Mouse (Mus musculus) liver, embryonic 11.5 days (tissue): ENCODE data around the gene Jarid2. TPM values are rescaled to one million over a fixed set of nuclear protein-coding genes. Genes with fewer than 3 reads are reported as not detected.

ENCODE experiments used
- ATAC-seq: fragments of 200-750 bp; cut with Nextera tagmentation; replicated peaks from 2 replicates; pipeline ENCODE4 v1.8.0; 2017; ENCODE audit warnings: moderate number of reproducible peaks, mild to moderate bottlenecking, moderate TSS enrichment, moderate library complexity; ENCODE audit not compliant: low FRiP score
- DNase-seq: peaks from one replicate; pipeline ENCODE4 v3.0.0-alpha.2; 2017; ENCODE audit warnings: low spot score
- H3K27ac ChIP-seq: fragments of 300-500 bp; sonication (generic); 2 replicates; pipeline ENCODE4 v1.5.1; 2014; ENCODE audit warnings: mild to moderate bottlenecking, low read depth, low read length, control low read depth
- H3K27me3 ChIP-seq: fragments of 300-500 bp; sonication (generic); replicated peaks from 2 replicates; pipeline ENCODE4 v1.6.1; 2014; ENCODE audit warnings: low read length, mixed read lengths; ENCODE audit not compliant: control insufficient read depth, insufficient read depth
- H3K36me3 ChIP-seq: fragments of 300-500 bp; sonication (generic); 2 replicates; pipeline ENCODE4 v1.6.1; 2014; ENCODE audit warnings: mild to moderate bottlenecking, low read length, moderate library complexity, mixed read lengths; ENCODE audit not compliant: control insufficient read depth, insufficient read depth
- H3K4me1 ChIP-seq: fragments of 300-500 bp; sonication (generic); replicated peaks from 2 replicates; pipeline ENCODE4 v1.6.1; 2014; ENCODE audit warnings: low read length, mixed read lengths; ENCODE audit not compliant: control insufficient read depth, insufficient read depth
- H3K4me2 ChIP-seq: fragments of 300-500 bp; sonication (generic); 2 replicates; pipeline ENCODE4 v1.6.1; 2014; ENCODE audit warnings: mild to moderate bottlenecking, control low read depth, moderate library complexity
- H3K4me3 ChIP-seq: fragments of 300-500 bp; sonication (generic); 2 replicates; pipeline ENCODE4 v1.5.1; 2014; ENCODE audit warnings: low read depth, low read length, control low read depth
- H3K9ac ChIP-seq: fragments of 300-500 bp; sonication (generic); 2 replicates; pipeline ENCODE4 v1.6.1; 2014; ENCODE audit warnings: low read depth, low read length, control low read depth
- H3K9me3 ChIP-seq: fragments of 300-500 bp; sonication (generic); 2 replicates; pipeline ENCODE4 v1.6.1; 2016; ENCODE audit warnings: low read length, inconsistent platforms, mixed read lengths; ENCODE audit not compliant: control insufficient read depth
- WGBS: fragments of 180-500 bp; shearing (Covaris S2); extraction: QIAGEN DNeasy Blood & Tissue Kit; methylation state at CpG from one replicate; pipeline ENCODE4 v1.1.7; 2014; 5-methylcytosine and 5-hydroxymethylcytosine counted together
- polyA plus RNA-seq: library from polyadenylated mRNA; unstranded; fragments of >200 nt; fragmentation: Nextera tagmentation; extraction: Ambion mirVana; gene quantifications from 2 replicates; pipeline ENCODE4 v1.2.1, GENCODE M21; 2014

Jarid2 gene
- polyA plus RNA-seq, 1 experiment from 2014 or later = 19.6 TPM

DNA sequence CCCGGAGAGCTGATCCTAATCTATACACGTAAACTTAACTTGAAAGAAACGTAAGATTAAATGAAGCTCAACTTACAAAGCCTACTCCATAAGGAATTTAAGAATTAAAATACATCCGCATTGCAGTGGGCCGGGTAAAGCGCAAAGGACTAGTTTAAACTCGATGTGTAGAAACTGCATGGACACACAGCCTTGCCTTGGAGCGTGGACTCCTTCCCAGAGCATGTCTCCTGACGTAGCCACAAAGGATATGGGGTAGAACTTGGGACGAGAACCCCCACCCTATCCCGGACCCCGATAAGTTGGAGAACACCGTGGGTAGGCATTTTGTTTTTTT, 3.7 kb downstream of the Jarid2 start:
- Histone ChIP-seq H3K36me3 (no peaks in the 10 kb centered on the region), H3K9me3 (no peaks in the 10 kb centered on the region), H3K9ac (peak overlapping the region; percentile 95), H3K4me2 (peak overlapping the region; percentile 71), H3K4me3 (peak overlapping the region; percentile 76), H3K27me3 (no peaks in the 10 kb centered on the region), H3K27ac (peak overlapping the region; percentile 80), H3K4me1 (peaks cover 19% of the 10 kb centered on the region)
- 0% methylated on average over 13 of the region's 13 CpGs for WGBS
- DNase-seq (no peak), ATAC-seq (no peak)

DNA sequence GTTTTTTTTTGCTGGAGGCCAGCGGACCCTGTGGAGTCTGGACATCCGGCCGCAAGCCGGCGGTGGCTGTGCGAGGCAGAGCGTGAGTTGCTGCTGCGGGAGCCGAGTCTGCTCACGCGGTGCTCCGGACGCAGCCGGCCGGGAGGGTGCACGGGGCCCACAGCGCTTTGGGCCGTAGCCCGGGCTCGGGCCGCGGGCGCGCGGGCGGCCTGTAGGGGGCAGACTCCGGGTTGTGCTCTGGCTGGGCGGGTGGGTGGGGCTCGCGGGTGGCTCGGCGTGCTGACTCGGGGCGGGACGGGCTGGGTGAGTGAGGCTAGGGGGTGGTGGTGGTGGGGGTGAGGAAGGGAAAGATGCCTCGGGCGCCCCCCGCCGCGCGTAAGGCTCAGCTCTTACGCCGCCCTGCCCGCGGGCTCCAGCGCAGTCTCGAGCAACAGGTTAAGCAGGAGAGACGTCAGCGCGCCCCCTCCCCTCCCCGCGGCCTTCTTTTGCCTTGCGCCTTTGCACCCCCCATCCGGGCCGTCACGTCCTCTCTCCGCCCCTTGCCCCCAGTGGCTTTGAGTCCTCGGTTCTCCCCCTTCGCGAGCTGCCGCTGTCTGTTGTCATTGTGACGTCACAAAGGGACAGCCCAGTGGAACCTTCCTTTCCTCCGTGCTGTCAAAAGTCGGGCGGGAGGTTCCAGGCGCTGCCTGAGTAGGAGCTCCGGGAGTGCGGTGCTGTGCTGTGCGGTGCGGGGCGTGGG, 4.3 kb downstream of the Jarid2 start:
- peak; percentile 87 for DNase-seq
- Histone ChIP-seq H3K9me3 (no peaks in the 10 kb centered on the region), H3K9ac (peak overlapping the region; percentile 95), H3K4me2 (peak overlapping the region; percentile 71), H3K27me3 (no peaks in the 10 kb centered on the region), H3K36me3 (no peaks in the 10 kb centered on the region), H3K4me1 (peaks cover 19% of the 10 kb centered on the region), H3K4me3 (peak overlapping the region; percentile 76), H3K27ac (peak overlapping the region; percentile 80)
- ATAC-seq = peak; percentile 64
- 1% methylated on average over 63 of the region's 71 CpGs for WGBS

DNA sequence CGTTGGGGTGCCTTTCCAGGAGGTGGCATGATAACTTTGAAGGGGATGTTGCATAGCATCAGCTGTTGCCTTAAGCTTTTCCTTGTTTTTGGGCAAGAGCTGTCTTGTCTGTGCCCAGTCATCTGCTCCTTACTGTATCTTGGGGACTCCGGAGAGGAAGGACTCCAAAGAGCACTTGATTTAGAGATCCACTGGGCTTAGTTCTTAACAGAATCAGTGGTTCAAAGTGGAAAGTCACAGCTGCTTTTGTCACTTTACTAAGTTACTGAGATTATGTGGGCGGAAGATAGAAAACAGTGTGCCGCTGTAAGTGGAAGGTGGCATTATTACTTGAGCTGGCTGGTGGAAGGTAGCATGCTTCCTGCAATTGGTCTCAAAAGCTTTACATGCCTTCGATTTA, 5.2 kb downstream of the Jarid2 start:
- H3K36me3 ChIP-seq = no peaks in the 10 kb centered on the region
- peak overlapping the region; percentile 71 for H3K4me2 ChIP-seq
- H3K4me3 ChIP-seq = peak overlapping the region; percentile 76
- H3K9ac ChIP-seq = peak overlapping the region; percentile 95
- DNase-seq = no peak
- no peaks in the 10 kb centered on the region for H3K9me3 ChIP-seq
- 69% methylated on average over 5 of the region's 5 CpGs for WGBS
- H3K27ac ChIP-seq = 0 out of 2 replicates have a peak overlapping the region, but pooled peaks have one; percentile 80
- H3K4me1 ChIP-seq = peaks cover 19% of the 10 kb centered on the region
- H3K27me3 ChIP-seq = no peaks in the 10 kb centered on the region
- no peak for ATAC-seq

DNA sequence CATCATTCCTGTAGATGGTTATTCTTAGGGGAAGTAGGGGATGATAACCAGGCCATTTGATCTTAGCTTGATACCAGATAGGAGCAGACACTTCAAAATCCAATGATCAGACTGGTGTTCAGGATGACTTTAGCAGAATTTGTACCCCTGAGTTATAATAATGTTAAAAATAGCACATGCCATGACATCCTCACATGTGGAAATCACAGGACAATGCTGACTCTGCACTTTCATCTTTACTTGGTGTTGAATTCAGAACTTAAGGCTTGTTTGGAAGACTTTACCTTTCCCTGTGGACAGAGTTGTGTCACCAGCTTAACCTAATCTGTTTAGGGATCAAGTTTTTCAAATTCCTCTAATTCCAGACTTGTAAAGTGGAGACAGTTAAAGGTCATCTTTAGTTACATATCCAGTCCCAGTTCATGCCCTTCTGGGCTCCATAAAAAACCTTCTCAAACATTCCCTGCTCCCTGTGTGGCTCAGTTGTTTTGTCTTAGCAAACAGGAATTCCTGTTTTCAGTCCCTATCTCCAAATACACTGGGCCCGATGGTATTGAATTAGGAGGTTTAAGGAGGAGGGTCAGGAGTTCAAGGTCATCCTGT, 5.9 kb downstream of the Jarid2 start:
- Histone ChIP-seq H3K27ac (no peak overlapping the region), H3K27me3 (no peaks in the 10 kb centered on the region), H3K9me3 (no peaks in the 10 kb centered on the region), H3K36me3 (no peaks in the 10 kb centered on the region), H3K4me1 (peaks cover 19% of the 10 kb centered on the region), H3K4me3 (no peak overlapping the region; the same call in 1 of the 2 replicates), H3K4me2 (0 out of 2 replicates have a peak overlapping the region, but pooled peaks have one; percentile 15), H3K9ac (no peak overlapping the region)
- WGBS = 48% methylated on average over 1 of the region's 1 CpGs
- DNase-seq (no peak), ATAC-seq (no peak)

DNA sequence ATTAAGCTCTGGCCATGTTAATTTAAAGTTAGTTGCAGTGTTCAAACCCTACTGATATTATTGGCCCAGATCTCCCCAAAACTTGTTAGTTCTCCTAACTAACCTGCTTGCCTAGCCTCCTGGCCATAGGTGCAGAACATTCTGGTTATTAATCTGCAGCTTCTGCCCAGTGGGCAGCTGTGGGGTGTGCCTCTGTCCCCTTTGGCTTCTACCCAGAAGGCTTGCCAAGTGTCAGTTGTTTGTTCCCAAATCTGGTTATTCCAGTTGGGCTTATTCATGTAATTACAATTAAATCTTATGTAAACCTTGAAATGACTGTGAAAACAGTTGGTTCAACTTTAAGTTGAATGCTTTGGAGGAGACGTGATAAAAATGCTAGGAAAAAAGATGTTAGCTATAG, 8.0 kb downstream of the Jarid2 start:
- no peaks in the 10 kb centered on the region for H3K9me3 ChIP-seq
- no peak overlapping the region for H3K9ac ChIP-seq
- DNase-seq = no peak
- H3K4me3 ChIP-seq = no peak overlapping the region
- H3K4me2 ChIP-seq = no peak overlapping the region
- no peaks in the 10 kb centered on the region for H3K27me3 ChIP-seq
- no peak for ATAC-seq
- no peak overlapping the region for H3K27ac ChIP-seq
- WGBS = 72% methylated on average over 1 of the region's 1 CpGs
- no peaks in the 10 kb centered on the region for H3K36me3 ChIP-seq
- peaks cover 19% of the 10 kb centered on the region for H3K4me1 ChIP-seq

DNA sequence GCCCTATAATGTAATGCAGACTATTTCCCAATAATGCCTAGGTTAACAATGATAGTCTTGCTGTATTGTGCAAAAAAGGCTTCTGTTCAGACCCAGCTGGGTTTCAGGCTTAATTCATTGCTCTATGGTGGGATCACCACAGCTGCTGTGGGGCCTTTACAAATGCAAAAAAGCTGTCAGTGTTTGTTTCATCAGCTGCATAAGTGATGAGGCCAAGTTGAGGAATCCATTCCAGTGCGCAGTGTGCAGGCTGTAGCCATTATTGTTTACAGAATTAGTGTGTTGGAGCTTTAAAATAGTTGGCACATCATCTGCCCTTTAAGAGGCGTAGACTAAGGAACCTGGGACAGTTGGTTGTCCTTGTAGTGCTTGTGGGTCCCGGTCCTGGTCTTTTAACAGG, 22.5 kb downstream of the Jarid2 start:
- Histone ChIP-seq H3K4me2 (no peak overlapping the region), H3K4me1 (peaks cover 8% of the 10 kb centered on the region), H3K27ac (no peak overlapping the region), H3K36me3 (no peaks in the 10 kb centered on the region), H3K9ac (no peak overlapping the region), H3K4me3 (no peak overlapping the region), H3K9me3 (no peaks in the 10 kb centered on the region), H3K27me3 (no peaks in the 10 kb centered on the region)
- ATAC-seq (no peak), DNase-seq (no peak)
- WGBS = 90% methylated on average over 3 of the region's 3 CpGs

DNA sequence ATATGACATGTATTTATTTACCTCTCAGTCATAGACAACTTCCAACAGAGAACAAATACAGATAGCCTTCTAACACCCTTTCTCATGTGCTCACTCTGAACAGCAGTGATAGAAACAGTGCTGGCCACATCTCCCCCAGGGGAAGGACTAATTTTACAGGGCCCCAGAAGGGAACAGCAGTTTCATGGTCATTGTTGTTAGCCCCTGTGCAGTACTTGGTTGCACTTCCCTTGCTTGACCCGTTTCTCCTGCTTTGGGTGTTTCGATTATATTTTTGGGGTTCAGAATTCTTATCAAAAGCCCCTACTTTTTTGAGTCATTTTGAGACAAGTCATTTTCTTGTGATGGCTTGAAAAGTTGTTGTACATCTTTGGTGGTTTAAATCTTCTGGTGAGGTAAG, 23.9 kb downstream of the Jarid2 start:
- Histone ChIP-seq H3K4me3 (no peak overlapping the region), H3K4me2 (no peak overlapping the region), H3K27ac (no peak overlapping the region), H3K4me1 (peaks cover 4% of the 10 kb centered on the region; the same call in 1 of the 2 replicates), H3K36me3 (no peaks in the 10 kb centered on the region), H3K9me3 (no peaks in the 10 kb centered on the region), H3K9ac (no peak overlapping the region), H3K27me3 (no peaks in the 10 kb centered on the region)
- no peak for ATAC-seq
- no peak for DNase-seq
- WGBS = 84% methylated on average over 2 of the region's 2 CpGs

DNA sequence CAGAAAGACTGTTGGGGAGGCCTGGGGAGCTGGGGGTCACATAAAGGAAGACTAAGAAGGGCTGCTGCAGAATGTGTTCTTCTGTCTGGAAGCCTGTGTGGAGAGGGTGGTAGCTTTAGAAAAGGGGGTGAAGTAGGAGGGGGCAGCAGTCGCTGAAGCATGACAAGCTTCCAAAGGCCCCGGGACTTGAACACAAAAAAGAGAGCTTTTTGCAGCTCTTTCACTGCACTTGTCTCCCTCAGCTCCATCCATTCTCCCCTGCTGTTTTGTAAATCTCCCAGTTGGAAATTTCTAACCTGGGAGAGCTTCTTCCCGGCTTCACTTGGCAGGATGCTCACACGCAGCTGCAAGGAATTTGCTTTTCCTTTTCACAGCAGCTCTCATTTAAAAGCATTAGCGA, 26.2 kb downstream of the Jarid2 start:
- DNase-seq (no peak), ATAC-seq (no peak)
- Histone ChIP-seq H3K9me3 (no peaks in the 10 kb centered on the region), H3K27me3 (no peaks in the 10 kb centered on the region), H3K9ac (no peak overlapping the region), H3K36me3 (no peaks in the 10 kb centered on the region), H3K4me1 (peaks cover 4% of the 10 kb centered on the region; the same call in 1 of the 2 replicates), H3K4me3 (no peak overlapping the region), H3K4me2 (no peak overlapping the region), H3K27ac (no peak overlapping the region)
- WGBS = 54% methylated on average over 5 of the region's 5 CpGs

DNA sequence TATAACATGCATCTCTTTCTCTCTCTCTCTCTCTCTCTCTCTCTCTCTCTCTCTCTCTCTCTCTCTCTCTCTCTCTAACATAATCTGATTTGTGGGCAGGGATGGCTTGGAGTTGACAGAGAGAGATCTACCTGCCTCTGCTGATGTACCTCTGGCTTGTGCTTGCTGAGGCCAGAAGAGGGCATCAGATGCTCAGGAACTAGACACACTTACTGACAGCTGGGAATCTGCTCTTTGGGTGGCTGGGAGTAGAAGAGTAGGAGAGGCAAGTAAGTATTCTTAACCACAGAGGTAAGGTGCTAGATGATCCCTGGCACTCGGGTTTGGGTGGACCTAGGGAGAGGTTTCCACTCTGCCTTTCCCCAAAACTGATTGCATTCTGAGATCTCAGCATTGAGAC, 29.5 kb downstream of the Jarid2 start:
- ATAC-seq (no peak), DNase-seq (no peak)
- Histone ChIP-seq H3K36me3 (no peaks in the 10 kb centered on the region), H3K4me3 (no peak overlapping the region), H3K9me3 (no peaks in the 10 kb centered on the region), H3K9ac (no peak overlapping the region), H3K27me3 (no peaks in the 10 kb centered on the region), H3K4me2 (no peak overlapping the region), H3K27ac (no peak overlapping the region), H3K4me1 (peaks cover 7% of the 10 kb centered on the region; the same call in 1 of the 2 replicates)
- WGBS = 59% methylated on average over 1 of the region's 1 CpGs
